Comparison of ENCODE assay signal across 22 mouse cellular contexts in genomic region chr2:18052581-18052980, GRCm38 (mm10). TPM values are rescaled to one million over a fixed set of nuclear protein-coding genes. Genes with fewer than 3 reads are reported as not detected.
DNase-seq lines count a peak whose midpoint lies in the region; ATAC-seq lines count a peak whose summit lies in the region.
"Had no signal": no experiment of that assay in that cellular context is flagged by ENCODE, and none has a peak within 500 bp of the region (broad histone marks: within the 10 kb centered on the region; RNA-seq: fewer than 3 reads in every experiment).

No protein-coding gene starts in this region.

- H3K4me2 ChIP-seq in hindbrain, embryonic 16.5 days (ENCODE audit: low read length) = no peak overlapping the region
- peak overlapping the region; percentile 8; the same call in 1 of the 2 replicates for H3K4me2 ChIP-seq in hindbrain, embryonic 14.5 days (replicated peaks)
- H3K4me2 ChIP-seq: heart, embryonic 15.5 days; hindbrain, embryonic 15.5 days; limb, embryonic 13.5 days had no signal

- DNase-seq in hindbrain, embryonic 10.5 days (ENCODE audit: low spot score) = no peak
- peak; percentile 5 for DNase-seq in Muller cell, postnatal 12 days (ENCODE audit: inconsistent ontology term)
- peak; percentile 37 for DNase-seq in embryo, embryonic 11 days
- peak; percentile 24 for DNase-seq in hindbrain, embryonic 14.5 days (ENCODE audit: low spot score)
- no peak for DNase-seq in layer of hippocampus, adult 9-11 months
- DNase-seq: cerebellum, postnatal 10 days; gastrocnemius, adult 2 months; kidney, adult 11 months; kidney, postnatal 14 days; lung, postnatal 10 days; right cerebral cortex, postnatal 14 days had no signal

- ATAC-seq in hindbrain, embryonic 16.5 days = no peak
- ATAC-seq in hindbrain, embryonic 14.5 days (ENCODE audit: low FRiP score) = no peak
- ATAC-seq in erythroblast, adult 5-6 weeks (replicated peaks; ENCODE audit: low FRiP score, poor library complexity, severe bottlenecking) = no peak

- H3K27me3 ChIP-seq in hindbrain, embryonic 10.5 days (ENCODE audit: insufficient read depth, poor library complexity, severe bottlenecking) = no peaks in the 10 kb centered on the region
- no peaks in the 10 kb centered on the region for H3K27me3 ChIP-seq in hindbrain, embryonic 16.5 days (replicated peaks; ENCODE audit: control insufficient read depth, insufficient read depth, low read length)
- no peaks in the 10 kb centered on the region for H3K27me3 ChIP-seq in hindbrain, embryonic 14.5 days (ENCODE audit: control insufficient read depth, insufficient read depth, low read length)
- H3K27me3 ChIP-seq: embryonic facial prominence, embryonic 12.5 days; heart, embryonic 15.5 days; hindbrain, embryonic 15.5 days; limb, embryonic 13.5 days had no signal

- peak overlapping the region; percentile 100 for H3K27ac ChIP-seq in hindbrain, embryonic 10.5 days
- H3K27ac ChIP-seq in hindbrain, embryonic 16.5 days (ENCODE audit: low read depth, low read length) = no peak overlapping the region
- H3K27ac ChIP-seq in hindbrain, embryonic 14.5 days = no peak overlapping the region
- H3K27ac ChIP-seq: embryonic facial prominence, embryonic 12.5 days; gastrocnemius, adult 2 months; heart, embryonic 15.5 days; hindbrain, embryonic 15.5 days; limb, embryonic 13.5 days; stomach, postnatal 0 days had no signal

- H3K9me3 ChIP-seq in hindbrain, embryonic 10.5 days = no peaks in the 10 kb centered on the region
- no peaks in the 10 kb centered on the region for H3K9me3 ChIP-seq in hindbrain, embryonic 16.5 days (ENCODE audit: control insufficient read depth, low read length)
- no peaks in the 10 kb centered on the region for H3K9me3 ChIP-seq in hindbrain, embryonic 14.5 days (ENCODE audit: control insufficient read depth, low read length)
- H3K9me3 ChIP-seq: embryonic facial prominence, embryonic 12.5 days; heart, embryonic 15.5 days; hindbrain, embryonic 15.5 days; limb, embryonic 13.5 days had no signal

- H3K36me3 ChIP-seq in hindbrain, embryonic 10.5 days = no peaks in the 10 kb centered on the region
- H3K36me3 ChIP-seq in hindbrain, embryonic 16.5 days (ENCODE audit: control insufficient read depth, insufficient read depth, low read length) = no peaks in the 10 kb centered on the region
- H3K36me3 ChIP-seq in hindbrain, embryonic 14.5 days (replicated peaks; ENCODE audit: control insufficient read depth, insufficient read depth) = no peaks in the 10 kb centered on the region
- H3K36me3 ChIP-seq: embryonic facial prominence, embryonic 12.5 days; heart, embryonic 15.5 days; hindbrain, embryonic 15.5 days; limb, embryonic 13.5 days had no signal

- peaks cover 58% of the 10 kb centered on the region for H3K4me1 ChIP-seq in hindbrain, embryonic 10.5 days (replicated peaks)
- peaks cover 14% of the 10 kb centered on the region for H3K4me1 ChIP-seq in hindbrain, embryonic 16.5 days (ENCODE audit: control insufficient read depth, insufficient read depth, low read depth, low read length)
- H3K4me1 ChIP-seq in hindbrain, embryonic 14.5 days (replicated peaks; ENCODE audit: control insufficient read depth, insufficient read depth, low read length) = peaks cover 27% of the 10 kb centered on the region

- peak overlapping the region; percentile 99 for H3K4me3 ChIP-seq in hindbrain, embryonic 10.5 days
- no peak overlapping the region for H3K4me3 ChIP-seq in hindbrain, embryonic 16.5 days (ENCODE audit: low read length)
- H3K4me3 ChIP-seq in hindbrain, embryonic 14.5 days (replicated peaks; ENCODE audit: low read length) = no peak overlapping the region
- H3K4me3 ChIP-seq: embryonic facial prominence, embryonic 12.5 days; gastrocnemius, adult 2 months; heart, embryonic 15.5 days; hindbrain, embryonic 15.5 days; limb, embryonic 13.5 days; myocyte had no signal

- no peak overlapping the region for H3K9ac ChIP-seq in hindbrain, embryonic 16.5 days (ENCODE audit: low read depth, low read length)
- no peak overlapping the region for H3K9ac ChIP-seq in hindbrain, embryonic 14.5 days
- H3K9ac ChIP-seq: embryonic facial prominence, embryonic 12.5 days; heart, embryonic 15.5 days; hindbrain, embryonic 15.5 days; limb, embryonic 13.5 days had no signal

- 22% methylated on average over 3 of the region's 3 CpGs for WGBS in hindbrain, embryonic 10.5 days
- 42% methylated on average over 3 of the region's 3 CpGs for WGBS in hindbrain, embryonic 16.5 days
- WGBS in hindbrain, embryonic 14.5 days = 36% methylated on average over 3 of the region's 3 CpGs

RNA-seq across cellular contexts. Expression of gene Mllt10, which starts 2.5 kb away (rescaled TPM):
- 65.0 and 66.0 TPM in 2 replicates for polyA plus RNA-seq in hindbrain, embryonic 10.5 days (2016; fragmentation: Nextera tagmentation; extraction: Ambion mirVana)
- 37.5 and 42.9 TPM in 2 replicates for polyA plus RNA-seq in hindbrain, embryonic 16.5 days (2015; fragmentation: Nextera tagmentation; extraction: Ambion mirVana)
- polyA plus RNA-seq in hindbrain, embryonic 14.5 days (2014; fragmentation: Nextera tagmentation; extraction: Ambion mirVana) = 26.8 and 33.1 TPM in 2 replicates
- 20.8 and 27.4 TPM in 2 replicates for total RNA-seq in erythroblast, adult 5-6 weeks (2015; ENCODE audit: low replicate concordance)
- total RNA-seq in erythroblast, adult 5-6 weeks (2017; ENCODE audit: low replicate concordance) = 18.1 and 18.3 TPM in 2 replicates

RNA-seq across cellular contexts. Expression of gene Skida1, which starts 3.7 kb away (rescaled TPM):
- polyA plus RNA-seq in hindbrain, embryonic 10.5 days (2016; fragmentation: Nextera tagmentation; extraction: Ambion mirVana) = 19.3 and 21.9 TPM in 2 replicates
- polyA plus RNA-seq in hindbrain, embryonic 16.5 days (2015; fragmentation: Nextera tagmentation; extraction: Ambion mirVana) = 4.4 and 5.8 TPM in 2 replicates
- polyA plus RNA-seq in hindbrain, embryonic 14.5 days (2014; fragmentation: Nextera tagmentation; extraction: Ambion mirVana) = 4.9 and 5.4 TPM in 2 replicates
- total RNA-seq in erythroblast, adult 5-6 weeks (2015; ENCODE audit: low replicate concordance) = not detected in 2 replicates
- 0.42 and 0.51 TPM in 2 replicates for total RNA-seq in erythroblast, adult 5-6 weeks (2017; ENCODE audit: low replicate concordance)
- total RNA-seq: granulocyte monocyte progenitor cell, adult 5-6 weeks had no signal

RNA-seq across cellular contexts. Expression of gene A930004D18Rik, which starts 15.0 kb away (rescaled TPM):
- 17.5 and 22.5 TPM in 2 replicates for polyA plus RNA-seq in hindbrain, embryonic 10.5 days (2016; fragmentation: Nextera tagmentation; extraction: Ambion mirVana)
- polyA plus RNA-seq in hindbrain, embryonic 16.5 days (2015; fragmentation: Nextera tagmentation; extraction: Ambion mirVana) = 6.1 and 8.2 TPM in 2 replicates
- polyA plus RNA-seq in hindbrain, embryonic 14.5 days (2014; fragmentation: Nextera tagmentation; extraction: Ambion mirVana) = 5.7 and 6.3 TPM in 2 replicates
- total RNA-seq in erythroblast, adult 5-6 weeks (2015; ENCODE audit: low replicate concordance) = not detected in 2 replicates
- not detected in 2 replicates for total RNA-seq in erythroblast, adult 5-6 weeks (2017; ENCODE audit: low replicate concordance)
- total RNA-seq: granulocyte monocyte progenitor cell, adult 5-6 weeks had no signal

RNA-seq across cellular contexts. Expression of gene H2al2a, which starts 55.8 kb away (rescaled TPM):
- not detected in 2 replicates for polyA plus RNA-seq in hindbrain, embryonic 10.5 days (2016; fragmentation: Nextera tagmentation; extraction: Ambion mirVana)
- polyA plus RNA-seq in hindbrain, embryonic 16.5 days (2015; fragmentation: Nextera tagmentation; extraction: Ambion mirVana) = not detected in 2 replicates
- not detected in 2 replicates for polyA plus RNA-seq in hindbrain, embryonic 14.5 days (2014; fragmentation: Nextera tagmentation; extraction: Ambion mirVana)
- not detected in 2 replicates for total RNA-seq in erythroblast, adult 5-6 weeks (2015; ENCODE audit: low replicate concordance)
- not detected in 2 replicates for total RNA-seq in erythroblast, adult 5-6 weeks (2017; ENCODE audit: low replicate concordance)
- total RNA-seq: gastrocnemius, adult 2 months; granulocyte monocyte progenitor cell, adult 5-6 weeks; megakaryocyte, adult 5-6 weeks had no signal
- polyA plus RNA-seq: embryonic facial prominence, embryonic 12.5 days; heart, embryonic 15.5 days; hindbrain, embryonic 15.5 days; limb, embryonic 13.5 days; liver, embryonic 16.5 days; myocyte; stomach, postnatal 0 days had no signal

Comparison
In these comparisons a context has a peak if more than half of its experiments do, and no peak if none do; other contexts are left out.
1. DNase-seq: peak in Muller cell, postnatal 12 days (single experiment), embryo, embryonic 11 days (single experiment) and hindbrain, embryonic 14.5 days (single experiment); none in hindbrain, embryonic 10.5 days (single experiment) and layer of hippocampus, adult 9-11 months (single experiment).